Mouse (Mus musculus): ENCODE results near the gene Mvk. TPM values are rescaled to one million over a fixed set of nuclear protein-coding genes. Genes with fewer than 3 reads are reported as not detected.
A peak's percentile ranks its signal among the peaks of the same experiment; 100 is the strongest.

The Mvk gene
- polyA plus RNA-seq, 1 experiment from 2014 or later: 49.4 TPM

DNA sequence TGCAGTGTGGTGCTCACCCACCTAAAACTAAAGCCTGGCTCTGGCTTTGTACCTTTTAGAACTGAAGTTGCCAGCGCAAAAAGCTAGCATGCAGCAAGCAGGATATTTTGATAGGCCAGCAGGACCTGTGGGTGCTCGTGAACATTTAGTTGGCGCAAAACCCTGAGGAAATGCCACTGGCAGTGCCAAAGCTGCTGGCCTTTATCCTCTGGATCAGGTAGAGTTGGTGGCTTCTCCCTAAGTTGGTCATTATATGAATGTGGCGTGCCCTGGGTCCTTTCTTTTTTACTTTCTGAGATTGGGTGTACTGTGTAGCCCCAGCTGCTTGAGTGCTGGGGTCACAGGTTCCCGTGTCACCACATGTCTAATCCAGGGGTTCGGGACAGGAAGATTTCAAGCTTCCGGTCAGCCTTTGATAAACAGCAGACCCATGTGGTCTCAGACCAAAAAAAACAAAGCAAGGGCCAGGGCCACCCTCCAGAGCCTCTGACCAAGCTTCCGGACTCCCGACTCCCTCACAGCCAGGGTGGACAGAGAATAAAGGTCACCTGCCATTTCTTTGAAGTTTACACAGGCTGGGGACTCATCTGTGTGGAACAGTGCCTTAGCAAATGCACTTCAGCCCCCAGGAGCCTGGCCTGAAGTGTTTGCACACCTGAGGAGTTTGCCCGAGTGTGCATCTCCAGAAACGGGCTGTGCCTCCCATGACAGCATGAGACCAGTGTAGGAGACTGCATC lies 22.3 kb upstream of the Mvk start:
- 83% methylated on average over 11 of the region's 11 CpGs for WGBS
- Histone ChIP-seq H3K4me3 (no peak overlapping the region), H3K4me2 (replicated peaks) (no peak overlapping the region), H3K27me3 (no peaks in the 10 kb centered on the region), H3K27ac (replicated peaks) (no peak overlapping the region), H3K36me3 (peaks cover 42% of the 10 kb centered on the region), H3K4me1 (peaks cover 7% of the 10 kb centered on the region), H3K9ac (replicated peaks) (no peak overlapping the region), H3K9me3 (no peaks in the 10 kb centered on the region)
- no peak for ATAC-seq (replicated peaks)

DNA sequence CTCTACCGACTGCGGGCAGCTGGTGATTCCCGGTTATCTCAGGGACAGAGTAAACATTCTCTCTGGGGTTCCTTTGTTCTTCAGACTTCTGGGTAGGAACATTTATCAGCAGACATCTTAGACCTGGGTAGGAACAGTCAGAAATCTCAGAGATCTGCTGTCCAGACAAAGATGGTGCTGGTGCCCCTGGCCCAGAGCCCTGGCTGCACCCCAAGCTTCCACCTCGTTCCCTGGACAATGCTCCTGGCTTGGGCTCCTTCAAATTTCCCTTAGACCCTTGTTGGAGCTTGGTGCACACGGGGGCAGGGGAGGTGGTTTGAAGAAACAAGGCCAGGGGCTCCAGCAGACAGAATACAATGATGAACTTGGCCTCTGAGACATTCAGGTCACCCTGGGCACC lies 21.5 kb upstream of the Mvk start:
- Histone ChIP-seq H3K9ac (replicated peaks) (no peak overlapping the region), H3K27ac (replicated peaks) (no peak overlapping the region), H3K4me3 (no peak overlapping the region), H3K9me3 (no peaks in the 10 kb centered on the region), H3K4me2 (replicated peaks) (no peak overlapping the region), H3K27me3 (no peaks in the 10 kb centered on the region), H3K4me1 (peaks cover 9% of the 10 kb centered on the region), H3K36me3 (peaks cover 34% of the 10 kb centered on the region)
- ATAC-seq (replicated peaks): no peak
- WGBS: 47% methylated on average over 5 of the region's 5 CpGs

DNA sequence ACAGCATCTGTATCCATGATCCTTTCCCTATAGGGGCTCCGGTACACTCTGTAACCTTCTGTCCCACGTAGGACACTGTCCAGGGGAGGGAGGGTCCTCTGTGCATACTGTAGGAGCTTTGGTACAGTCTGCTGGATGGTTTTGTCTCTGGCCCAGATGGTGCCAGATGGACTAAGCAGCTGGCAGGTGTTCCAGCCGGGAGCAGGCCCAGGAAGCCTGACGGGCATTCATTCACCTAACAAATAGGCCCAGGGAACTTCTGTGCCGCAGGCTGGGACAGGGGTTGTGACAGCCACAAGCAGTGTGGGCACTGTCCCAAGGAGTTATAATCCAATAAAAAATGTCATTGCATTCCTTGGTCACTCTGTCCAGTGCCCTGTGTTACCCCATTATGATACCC lies 20.1 kb upstream of the Mvk start:
- H3K4me1 ChIP-seq: peaks cover 9% of the 10 kb centered on the region
- H3K4me3 ChIP-seq: no peak overlapping the region
- no peaks in the 10 kb centered on the region for H3K9me3 ChIP-seq
- H3K27ac ChIP-seq (replicated peaks): no peak overlapping the region
- H3K4me2 ChIP-seq (replicated peaks): no peak overlapping the region
- H3K9ac ChIP-seq (replicated peaks): no peak overlapping the region
- H3K27me3 ChIP-seq: no peaks in the 10 kb centered on the region
- peaks cover 20% of the 10 kb centered on the region for H3K36me3 ChIP-seq
- no peak for ATAC-seq (replicated peaks)
- WGBS: 60% methylated on average over 5 of the region's 5 CpGs

DNA sequence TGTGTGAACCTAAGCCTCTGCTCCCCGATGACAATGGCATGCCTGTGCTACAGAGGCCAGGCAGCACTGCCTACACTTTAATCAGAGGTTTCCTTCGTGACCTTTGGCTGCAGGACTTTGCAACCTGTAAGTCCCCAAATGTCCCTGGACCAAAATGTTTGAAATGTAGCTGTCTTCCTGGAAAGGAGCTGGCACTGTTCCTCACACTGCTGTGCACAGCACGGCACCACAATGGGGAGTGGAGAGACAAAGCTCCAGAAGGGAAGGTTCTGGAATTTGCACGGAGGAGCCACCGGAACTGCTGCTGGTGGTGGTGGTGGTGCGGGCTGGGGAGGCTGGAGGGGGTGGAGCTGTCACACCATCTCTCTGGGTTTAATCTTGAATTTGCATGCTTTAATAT lies 17.3 kb upstream of the Mvk start:
- Histone ChIP-seq H3K27me3 (no peaks in the 10 kb centered on the region), H3K4me3 (no peak overlapping the region), H3K9me3 (no peaks in the 10 kb centered on the region), H3K36me3 (no peaks in the 10 kb centered on the region), H3K9ac (replicated peaks) (no peak overlapping the region), H3K4me1 (peaks cover 9% of the 10 kb centered on the region), H3K4me2 (replicated peaks) (no peak overlapping the region), H3K27ac (replicated peaks) (0 out of 2 replicates have a peak overlapping the region, but pooled peaks have one; percentile 3)
- 56% methylated on average over 6 of the region's 6 CpGs for WGBS
- no peak for ATAC-seq (replicated peaks)

DNA sequence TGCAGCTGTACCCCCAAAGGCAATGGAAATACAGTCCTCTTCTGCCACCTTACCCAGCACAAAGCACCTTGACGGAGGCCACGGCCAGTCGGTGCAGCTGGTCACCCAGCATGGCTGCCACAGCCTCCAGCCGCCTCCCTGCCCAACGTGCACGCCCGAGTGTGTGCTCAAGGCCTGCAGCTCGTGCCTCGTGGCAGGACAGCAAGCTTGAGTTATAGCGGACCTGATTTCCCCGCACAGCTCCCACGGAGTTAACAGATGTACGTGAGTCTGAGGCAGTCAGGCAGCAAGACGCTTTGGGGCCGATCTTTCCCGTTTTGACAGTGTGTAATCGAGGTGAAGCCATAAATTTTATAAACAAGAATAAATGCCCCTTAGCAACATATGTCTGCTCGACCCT lies 15.4 kb upstream of the Mvk start:
- 82% methylated on average over 18 of the region's 18 CpGs for WGBS
- Histone ChIP-seq H3K9ac (replicated peaks) (no peak overlapping the region), H3K4me3 (no peak overlapping the region), H3K9me3 (no peaks in the 10 kb centered on the region), H3K36me3 (no peaks in the 10 kb centered on the region), H3K27ac (replicated peaks) (no peak overlapping the region), H3K4me1 (peaks cover 8% of the 10 kb centered on the region), H3K4me2 (replicated peaks) (no peak overlapping the region), H3K27me3 (no peaks in the 10 kb centered on the region)
- ATAC-seq (replicated peaks): no peak

DNA sequence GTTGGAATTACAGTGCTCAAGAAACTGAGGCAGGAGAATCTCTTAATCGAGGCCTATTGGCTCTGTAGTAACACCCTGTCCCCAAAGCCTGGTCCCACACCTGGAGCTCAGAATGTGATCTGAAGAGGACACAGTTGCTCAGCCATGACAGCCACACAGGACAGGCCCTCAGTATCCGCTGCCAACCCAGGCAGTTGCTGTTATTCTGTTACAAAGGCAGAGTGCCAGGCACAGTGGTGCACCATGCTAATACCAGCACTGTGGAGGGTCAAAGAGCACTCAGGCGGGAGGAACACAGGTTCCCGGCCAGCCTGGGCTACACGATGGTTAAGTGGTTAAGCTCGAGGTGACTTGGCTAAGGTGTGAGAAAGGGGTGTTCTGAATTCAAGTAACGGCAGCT lies 14.3 kb upstream of the Mvk start:
- no peak overlapping the region for H3K9ac ChIP-seq (replicated peaks)
- H3K4me1 ChIP-seq: peaks cover 4% of the 10 kb centered on the region; the same call in 1 of the 2 replicates
- H3K4me3 ChIP-seq: no peak overlapping the region
- no peaks in the 10 kb centered on the region for H3K27me3 ChIP-seq
- H3K27ac ChIP-seq (replicated peaks): no peak overlapping the region
- no peak for ATAC-seq (replicated peaks)
- H3K9me3 ChIP-seq: no peaks in the 10 kb centered on the region
- no peak overlapping the region for H3K4me2 ChIP-seq (replicated peaks)
- H3K36me3 ChIP-seq: no peaks in the 10 kb centered on the region
- WGBS: 88% methylated on average over 7 of the region's 7 CpGs

DNA sequence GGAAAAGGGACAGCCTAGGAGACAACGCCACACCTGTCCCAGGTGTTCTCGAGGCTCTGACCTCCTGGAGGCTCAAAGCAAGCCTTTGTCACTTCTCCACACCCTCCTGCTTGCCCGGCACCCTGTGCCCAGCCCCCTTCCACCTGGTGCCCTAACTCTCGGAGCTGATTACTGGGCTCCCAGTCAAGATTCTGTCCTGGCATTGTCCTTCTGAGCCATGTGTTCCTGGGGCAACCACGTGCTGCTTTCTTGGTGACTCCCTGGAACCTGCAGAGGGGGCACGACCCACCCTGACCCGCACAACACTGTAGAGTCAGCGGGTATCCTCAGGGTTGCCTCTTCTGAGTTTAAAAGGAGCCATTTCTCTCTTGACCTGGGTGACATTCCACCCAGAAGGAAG lies 9.7 kb upstream of the Mvk start:
- Histone ChIP-seq H3K4me3 (no peak overlapping the region), H3K9ac (replicated peaks) (no peak overlapping the region), H3K4me1 (no peaks in the 10 kb centered on the region), H3K4me2 (replicated peaks) (no peak overlapping the region), H3K27ac (replicated peaks) (no peak overlapping the region), H3K36me3 (no peaks in the 10 kb centered on the region), H3K9me3 (no peaks in the 10 kb centered on the region), H3K27me3 (no peaks in the 10 kb centered on the region)
- WGBS: 85% methylated on average over 8 of the region's 8 CpGs
- ATAC-seq (replicated peaks): no peak

DNA sequence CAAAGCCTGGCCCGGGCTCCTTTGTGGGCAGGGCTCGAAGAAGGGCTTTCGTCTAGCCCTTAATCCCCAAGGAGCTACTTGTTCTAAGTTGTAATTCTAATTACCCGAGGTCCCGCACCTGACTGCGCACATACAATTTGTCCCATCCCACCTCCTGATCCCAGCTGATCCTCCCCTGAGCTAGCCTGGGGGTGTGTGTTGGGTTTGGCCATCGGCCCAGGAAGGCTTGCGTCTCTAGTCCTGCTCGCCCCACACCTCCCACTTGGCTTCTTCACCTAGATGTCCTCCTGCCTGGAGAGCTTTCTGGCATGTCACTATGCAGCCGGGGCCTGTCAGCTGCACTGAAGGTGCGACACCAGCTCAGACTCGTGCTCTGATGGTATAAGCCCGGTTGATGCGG lies 8.5 kb upstream of the Mvk start:
- no peaks in the 10 kb centered on the region for H3K4me1 ChIP-seq
- no peak overlapping the region for H3K4me3 ChIP-seq
- WGBS: 92% methylated on average over 14 of the region's 14 CpGs
- no peak overlapping the region for H3K9ac ChIP-seq (replicated peaks)
- H3K4me2 ChIP-seq (replicated peaks): no peak overlapping the region
- H3K36me3 ChIP-seq: no peaks in the 10 kb centered on the region
- no peaks in the 10 kb centered on the region for H3K9me3 ChIP-seq
- H3K27me3 ChIP-seq: no peaks in the 10 kb centered on the region
- no peak overlapping the region for H3K27ac ChIP-seq (replicated peaks)
- no peak for ATAC-seq (replicated peaks)

DNA sequence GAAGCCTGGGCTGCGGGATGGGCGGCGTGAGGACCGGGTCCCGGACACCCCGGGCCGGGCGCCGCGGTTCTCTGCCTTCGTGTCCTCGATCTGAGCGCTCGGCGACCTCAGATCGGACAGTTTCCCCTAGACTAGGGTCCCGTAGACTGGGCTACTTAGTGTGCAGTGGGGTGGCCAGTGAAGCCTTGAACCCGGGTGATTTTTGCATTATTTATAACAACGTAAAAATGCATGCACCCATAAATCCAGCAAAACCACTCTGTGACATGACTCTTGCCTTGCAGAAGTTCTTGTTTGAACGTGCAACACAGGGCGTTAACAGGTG lies 261 bp downstream of the Mvk start:
- WGBS: under 1% methylated on average over 21 of the region's 21 CpGs
- H3K27me3 ChIP-seq: no peaks in the 10 kb centered on the region
- 0 out of 2 replicates have a peak, but pooled peaks cover 9% of the 10 kb centered on the region for H3K36me3 ChIP-seq
- peak overlapping the region; percentile 65 for H3K4me2 ChIP-seq (replicated peaks)
- H3K9me3 ChIP-seq: no peaks in the 10 kb centered on the region
- no peak overlapping the region for H3K27ac ChIP-seq (replicated peaks)
- peak; percentile 61; the same call in 1 of the 2 replicates for ATAC-seq (replicated peaks)
- H3K9ac ChIP-seq (replicated peaks): peak overlapping the region; percentile 66
- H3K4me3 ChIP-seq: peak overlapping the region; percentile 58
- H3K4me1 ChIP-seq: peaks cover 10% of the 10 kb centered on the region

DNA sequence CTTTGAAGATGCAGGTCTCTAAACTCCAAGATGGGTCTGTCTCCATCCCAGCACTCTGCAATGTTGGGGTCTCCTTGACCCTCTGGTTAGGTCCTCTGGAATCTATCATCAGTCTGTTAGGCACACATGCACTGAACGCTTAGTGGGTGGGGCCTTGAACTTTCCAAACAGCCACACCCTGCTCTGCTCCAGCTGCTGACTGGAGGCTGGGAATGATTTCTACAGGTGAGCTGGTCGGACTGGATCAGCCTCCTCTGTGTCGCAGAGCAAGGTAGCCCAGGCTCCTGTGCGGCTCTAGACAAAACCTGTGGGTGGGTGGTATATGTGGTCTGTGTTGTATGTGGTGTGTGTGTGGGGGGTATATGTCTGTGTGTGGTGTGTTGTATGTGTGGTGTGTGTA lies 4.9 kb downstream of the Mvk start:
- WGBS: 91% methylated on average over 4 of the region's 4 CpGs
- H3K36me3 ChIP-seq: peaks cover 13% of the 10 kb centered on the region; the same call in 1 of the 2 replicates
- no peak overlapping the region for H3K4me2 ChIP-seq (replicated peaks)
- H3K4me1 ChIP-seq: peaks cover 7% of the 10 kb centered on the region
- no peak overlapping the region for H3K4me3 ChIP-seq
- H3K27ac ChIP-seq (replicated peaks): no peak overlapping the region
- H3K9ac ChIP-seq (replicated peaks): no peak overlapping the region
- no peaks in the 10 kb centered on the region for H3K27me3 ChIP-seq
- ATAC-seq (replicated peaks): no peak
- no peaks in the 10 kb centered on the region for H3K9me3 ChIP-seq

DNA sequence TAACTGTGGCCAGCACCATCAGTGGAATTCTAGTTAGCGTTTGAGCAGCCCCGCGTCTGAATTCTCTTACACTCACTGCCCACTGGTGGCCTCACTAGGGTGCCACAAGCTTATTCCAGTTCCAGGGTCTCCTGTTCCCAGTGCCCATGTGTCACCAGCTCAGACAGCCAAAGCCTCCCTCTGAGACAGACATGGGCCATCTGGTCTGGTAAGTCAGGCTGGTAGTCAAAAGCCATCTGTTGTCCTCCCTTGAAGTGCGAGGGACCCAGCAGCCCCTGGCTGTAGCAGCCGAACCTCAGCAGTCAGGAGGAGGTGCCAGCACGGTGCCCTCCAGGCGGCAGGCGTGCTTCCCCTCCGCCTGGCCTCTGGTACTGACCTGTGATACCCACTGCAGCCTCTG lies 12.2 kb downstream of the Mvk start:
- ATAC-seq (replicated peaks): no peak
- H3K27ac ChIP-seq (replicated peaks): no peak overlapping the region
- H3K9me3 ChIP-seq: no peaks in the 10 kb centered on the region
- H3K27me3 ChIP-seq: no peaks in the 10 kb centered on the region
- peaks cover under 1% of the 10 kb centered on the region; the same call in 1 of the 2 replicates for H3K36me3 ChIP-seq
- no peak overlapping the region for H3K9ac ChIP-seq (replicated peaks)
- no peak overlapping the region for H3K4me2 ChIP-seq (replicated peaks)
- 0 out of 2 replicates have a peak, but pooled peaks cover 4% of the 10 kb centered on the region for H3K4me1 ChIP-seq
- WGBS: 76% methylated on average over 9 of the region's 9 CpGs
- no peak overlapping the region for H3K4me3 ChIP-seq

DNA sequence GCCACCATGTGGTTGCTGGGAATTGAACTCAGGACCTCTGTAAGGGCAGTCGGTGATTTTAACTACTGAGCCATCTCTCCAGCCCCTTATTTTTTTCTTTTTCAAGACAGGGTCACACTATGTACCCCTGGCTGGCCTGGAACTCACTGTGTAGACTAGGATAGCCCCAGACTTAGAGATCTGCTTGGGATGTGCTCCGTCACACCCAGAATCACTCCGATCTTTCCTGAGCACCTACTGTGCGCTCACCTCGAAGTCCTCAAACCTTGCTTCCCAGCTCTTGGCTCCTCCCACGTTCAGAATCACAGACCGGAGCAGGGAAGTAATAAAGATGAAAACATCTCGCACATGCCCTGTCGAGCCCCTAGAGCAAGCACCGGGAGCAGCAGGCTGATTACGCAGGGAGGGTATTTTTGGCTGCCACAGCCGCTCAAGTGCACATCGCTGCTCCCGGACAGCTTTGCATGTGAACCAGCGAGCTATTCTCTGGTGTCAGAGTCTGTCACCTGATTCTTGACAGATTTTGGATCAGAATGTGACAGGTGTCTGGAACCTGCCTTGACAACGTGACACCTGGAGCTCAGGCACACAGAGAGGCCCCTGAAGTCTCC lies 13.0 kb downstream of the Mvk start:
- WGBS: 75% methylated on average over 16 of the region's 16 CpGs
- no peaks in the 10 kb centered on the region for H3K36me3 ChIP-seq
- ATAC-seq (replicated peaks): no peak

More for the DNA sequence above, 13.0 kb downstream of the Mvk start:
- Histone ChIP-seq H3K27me3 (0 out of 2 replicates have a peak, but pooled peaks cover 4% of the 10 kb centered on the region), H3K4me1 (0 out of 2 replicates have a peak, but pooled peaks cover 6% of the 10 kb centered on the region), H3K27ac (replicated peaks) (no peak overlapping the region), H3K9me3 (no peaks in the 10 kb centered on the region), H3K9ac (replicated peaks) (no peak overlapping the region), H3K4me3 (no peak overlapping the region), H3K4me2 (replicated peaks) (no peak overlapping the region)

Measured in forebrain, embryonic 15.5 days (tissue).